ENCODE assay signal across 11 mouse cellular contexts in genomic region chr9:119517467-119517866, GRCm38 (mm10).
A peak's percentile ranks its signal among the peaks of the same experiment; 100 is the strongest.
DNase-seq lines count a peak whose midpoint lies in the region; ATAC-seq lines count a peak whose summit lies in the region.
"Had no signal": no experiment of that assay in that cellular context is flagged by ENCODE, and none has a peak within 500 bp of the region (broad histone marks: within the 10 kb centered on the region; RNA-seq: fewer than 3 reads in every experiment).

No protein-coding gene starts in this region.

- ATAC-seq in heart, embryonic 16.5 days (replicated peaks; ENCODE audit: extremely low read depth, insufficient read depth, low FRiP score), result no peak
- ATAC-seq in heart, embryonic 11.5 days (replicated peaks; ENCODE audit: insufficient number of reproducible peaks, low FRiP score, low TSS enrichment), result no peak
- no peak for ATAC-seq in midbrain, embryonic 15.5 days (replicated peaks)
- ATAC-seq in midbrain, embryonic 11.5 days (ENCODE audit: low FRiP score), result no peak
- ATAC-seq in hindbrain, embryonic 16.5 days, result no peak
- no peak for ATAC-seq in stomach, embryonic 14.5 days (ENCODE audit: insufficient number of reproducible peaks, insufficient read depth, low FRiP score, low read depth)
- ATAC-seq: forebrain, postnatal 0 days had no signal

- WGBS in heart, embryonic 16.5 days, result 33% methylated on average over 20 of the region's 20 CpGs
- 31% methylated on average over 20 of the region's 20 CpGs for WGBS in heart, embryonic 11.5 days (ENCODE audit: insufficient replicate concordance)
- 19% methylated on average over 20 of the region's 20 CpGs for WGBS in midbrain, embryonic 15.5 days
- 31% methylated on average over 20 of the region's 20 CpGs for WGBS in midbrain, embryonic 11.5 days
- 15% methylated on average over 20 of the region's 20 CpGs for WGBS in hindbrain, embryonic 16.5 days
- 24% methylated on average over 20 of the region's 20 CpGs for WGBS in stomach, embryonic 14.5 days

- H3K4me2 ChIP-seq in heart, embryonic 16.5 days (ENCODE audit: low read depth, low read length), result no peak overlapping the region; the same call in none of the 2 replicates
- H3K4me2 ChIP-seq in heart, embryonic 11.5 days, result no peak overlapping the region
- H3K4me2 ChIP-seq in midbrain, embryonic 15.5 days, result peak overlapping the region; percentile 20; the same call in 1 of the 2 replicates
- H3K4me2 ChIP-seq in midbrain, embryonic 11.5 days, result no peak overlapping the region
- H3K4me2 ChIP-seq in hindbrain, embryonic 16.5 days (ENCODE audit: low read length), result peak overlapping the region; percentile 21; the same call in 1 of the 2 replicates
- peak overlapping the region; percentile 27 for H3K4me2 ChIP-seq in stomach, embryonic 14.5 days (replicated peaks; ENCODE audit: low read depth, low read length)

- peaks cover 9% of the 10 kb centered on the region for H3K36me3 ChIP-seq in heart, embryonic 16.5 days (ENCODE audit: control insufficient read depth, insufficient read depth)
- no peaks in the 10 kb centered on the region; the same call in 1 of the 2 replicates for H3K36me3 ChIP-seq in heart, embryonic 11.5 days (ENCODE audit: control insufficient read depth, insufficient read depth, low read length)
- H3K36me3 ChIP-seq in midbrain, embryonic 15.5 days (replicated peaks), result no peaks in the 10 kb centered on the region
- no peaks in the 10 kb centered on the region for H3K36me3 ChIP-seq in midbrain, embryonic 11.5 days (ENCODE audit: control insufficient read depth, insufficient read depth, low read length)
- no peaks in the 10 kb centered on the region for H3K36me3 ChIP-seq in hindbrain, embryonic 16.5 days (ENCODE audit: control insufficient read depth, insufficient read depth, low read length)
- no peaks in the 10 kb centered on the region for H3K36me3 ChIP-seq in stomach, embryonic 14.5 days (ENCODE audit: control insufficient read depth, insufficient read depth, low read length)

- no peak for DNase-seq in midbrain, embryonic 11.5 days (ENCODE audit: low spot score, missing footprints)
- no peak for DNase-seq in urinary bladder, postnatal 10 days (ENCODE audit: low spot score)
- DNase-seq: cerebellum, adult 18-20 months; forebrain, postnatal 0 days; kidney, adult 9 months; thymus, adult 18-20 months had no signal

- H3K4me3 ChIP-seq in heart, embryonic 16.5 days (ENCODE audit: low read length), result no peak overlapping the region
- no peak overlapping the region for H3K4me3 ChIP-seq in heart, embryonic 11.5 days (ENCODE audit: low read depth, low read length)
- H3K4me3 ChIP-seq in midbrain, embryonic 15.5 days, result no peak overlapping the region
- no peak overlapping the region for H3K4me3 ChIP-seq in midbrain, embryonic 11.5 days (ENCODE audit: low read depth, low read length)
- H3K4me3 ChIP-seq in hindbrain, embryonic 16.5 days (ENCODE audit: low read length), result no peak overlapping the region
- H3K4me3 ChIP-seq in stomach, embryonic 14.5 days (ENCODE audit: low read depth, low read length), result no peak overlapping the region

- no peaks in the 10 kb centered on the region for H3K9me3 ChIP-seq in heart, embryonic 16.5 days (replicated peaks; ENCODE audit: control insufficient read depth, low read length)
- no peaks in the 10 kb centered on the region for H3K9me3 ChIP-seq in heart, embryonic 11.5 days (replicated peaks; ENCODE audit: control insufficient read depth, low read length)
- H3K9me3 ChIP-seq in midbrain, embryonic 15.5 days, result no peaks in the 10 kb centered on the region
- H3K9me3 ChIP-seq in midbrain, embryonic 11.5 days (ENCODE audit: control insufficient read depth, low read length), result no peaks in the 10 kb centered on the region
- H3K9me3 ChIP-seq in hindbrain, embryonic 16.5 days (ENCODE audit: control insufficient read depth, low read length), result no peaks in the 10 kb centered on the region
- no peaks in the 10 kb centered on the region for H3K9me3 ChIP-seq in stomach, embryonic 14.5 days (ENCODE audit: control insufficient read depth, low read depth, low read length)

- H3K4me1 ChIP-seq in heart, embryonic 16.5 days (ENCODE audit: control insufficient read depth, insufficient read depth, low read length), result peaks cover 16% of the 10 kb centered on the region
- peaks cover 19% of the 10 kb centered on the region for H3K4me1 ChIP-seq in heart, embryonic 11.5 days (ENCODE audit: control insufficient read depth, insufficient read depth, low read length)
- H3K4me1 ChIP-seq in midbrain, embryonic 15.5 days, result peaks cover 17% of the 10 kb centered on the region
- H3K4me1 ChIP-seq in midbrain, embryonic 11.5 days (ENCODE audit: control insufficient read depth, insufficient read depth, low read length), result no peaks in the 10 kb centered on the region
- H3K4me1 ChIP-seq in hindbrain, embryonic 16.5 days (ENCODE audit: control insufficient read depth, insufficient read depth, low read depth, low read length), result peaks cover 8% of the 10 kb centered on the region
- H3K4me1 ChIP-seq in stomach, embryonic 14.5 days (ENCODE audit: control insufficient read depth, insufficient read depth, low read length), result 0 out of 2 replicates have a peak, but pooled peaks cover 5% of the 10 kb centered on the region

- peak overlapping the region; percentile 10; the same call in 1 of the 2 replicates for H3K27ac ChIP-seq in heart, embryonic 16.5 days (ENCODE audit: low read length)
- H3K27ac ChIP-seq in heart, embryonic 11.5 days (ENCODE audit: low read depth, low read length), result no peak overlapping the region; the same call in none of the 2 replicates
- H3K27ac ChIP-seq in midbrain, embryonic 15.5 days, result no peak overlapping the region
- H3K27ac ChIP-seq in midbrain, embryonic 11.5 days (ENCODE audit: low read depth, low read length), result no peak overlapping the region
- no peak overlapping the region for H3K27ac ChIP-seq in hindbrain, embryonic 16.5 days (ENCODE audit: low read depth, low read length)
- no peak overlapping the region for H3K27ac ChIP-seq in stomach, embryonic 14.5 days (ENCODE audit: low read length)

- H3K27me3 ChIP-seq in heart, embryonic 16.5 days (ENCODE audit: control insufficient read depth, insufficient read depth, low read length), result no peaks in the 10 kb centered on the region
- H3K27me3 ChIP-seq in heart, embryonic 11.5 days (ENCODE audit: control insufficient read depth, insufficient read depth, low read length), result peaks cover 15% of the 10 kb centered on the region
- H3K27me3 ChIP-seq in midbrain, embryonic 15.5 days (replicated peaks), result peaks cover 79% of the 10 kb centered on the region
- H3K27me3 ChIP-seq in midbrain, embryonic 11.5 days (ENCODE audit: control insufficient read depth, insufficient read depth, low read length), result peaks cover 77% of the 10 kb centered on the region
- H3K27me3 ChIP-seq in hindbrain, embryonic 16.5 days (replicated peaks; ENCODE audit: control insufficient read depth, insufficient read depth, low read length), result peaks cover 6% of the 10 kb centered on the region; the same call in 1 of the 2 replicates
- H3K27me3 ChIP-seq in stomach, embryonic 14.5 days (ENCODE audit: control insufficient read depth, insufficient read depth, low read length), result no peaks in the 10 kb centered on the region

- no peak overlapping the region for H3K9ac ChIP-seq in heart, embryonic 16.5 days (ENCODE audit: low read length)
- no peak overlapping the region for H3K9ac ChIP-seq in heart, embryonic 11.5 days (ENCODE audit: low read depth, low read length)
- no peak overlapping the region for H3K9ac ChIP-seq in midbrain, embryonic 15.5 days
- no peak overlapping the region for H3K9ac ChIP-seq in midbrain, embryonic 11.5 days (ENCODE audit: low read length)
- H3K9ac ChIP-seq in hindbrain, embryonic 16.5 days (ENCODE audit: low read depth, low read length), result no peak overlapping the region
- no peak overlapping the region for H3K9ac ChIP-seq in stomach, embryonic 14.5 days (replicated peaks; ENCODE audit: low read depth, low read length)
- H3K9ac ChIP-seq: forebrain, postnatal 0 days had no signal

Comparison
In these comparisons a context has a peak if more than half of its experiments do, and no peak if none do; other contexts are left out.
1. H3K4me2 ChIP-seq: peak in midbrain, embryonic 15.5 days (single experiment), hindbrain, embryonic 16.5 days (single experiment) and stomach, embryonic 14.5 days (single experiment); none in heart, embryonic 16.5 days (single experiment), heart, embryonic 11.5 days (single experiment) and midbrain, embryonic 11.5 days (single experiment).